Mouse (Mus musculus) kidney, adult 2 months (tissue): ENCODE results near the gene Vwa5b2. TPM values are rescaled to one million over a fixed set of nuclear protein-coding genes. Genes with fewer than 3 reads are reported as not detected.
A peak's percentile ranks its signal among the peaks of the same experiment; 100 is the strongest.

Experiments used
- DNase-seq: peaks from one replicate; pipeline ENCODE4 v3.0.0; 2021
- H3K27ac ChIP-seq: fragments of 200-500 bp; 2 replicates; pipeline ENCODE4 v1.5.1; 2012; ENCODE audit warnings: low read depth, low read length, control low read depth, inconsistent platforms; ENCODE audit not compliant: insufficient read depth
- H3K27me3 ChIP-seq: fragments of 200-500 bp; replicated peaks from 2 replicates; pipeline ENCODE4 v1.6.1; 2012; ENCODE audit warnings: mild to moderate bottlenecking, moderate library complexity, low read length, inconsistent platforms; ENCODE audit not compliant: control insufficient read depth, insufficient read depth
- H3K36me3 ChIP-seq: fragments of 200-500 bp; 2 replicates; pipeline ENCODE4 v1.6.1; 2012; ENCODE audit warnings: mild to moderate bottlenecking, moderate library complexity, low read length, inconsistent platforms; ENCODE audit not compliant: control insufficient read depth, insufficient read depth
- H3K4me1 ChIP-seq: fragments of 200-500 bp; 2 replicates; pipeline ENCODE4 v1.6.1; 2011; ENCODE audit warnings: low read length; ENCODE audit not compliant: control insufficient read depth, insufficient read depth
- H3K4me3 ChIP-seq: fragments of 200-500 bp; 2 replicates; pipeline ENCODE4 v1.5.1; 2011; ENCODE audit warnings: mild to moderate bottlenecking, low read depth, low read length, control low read depth; ENCODE audit not compliant: insufficient read depth
- CTCF ChIP-seq: fragments of 200-500 bp; conservative IDR thresholded peaks from 2 replicates; pipeline ENCODE4 v1.5.1; 2011; ENCODE audit warnings: low read depth, mild to moderate bottlenecking, control low read depth, low read length, moderate library complexity, mixed read lengths; ENCODE audit not compliant: insufficient read depth, insufficient read length
- POLR2A ChIP-seq: fragments of 200-500 bp; IDR thresholded peaks from one replicate; pipeline ENCODE4 v1.6.1; 2011; ENCODE audit warnings: low read depth, low read length, control low read depth
- WGBS: fragments of 180-500 bp; shearing (Covaris S2); methylation state at CpG from one replicate; pipeline ENCODE4 v1.1.7; 2018; 5-methylcytosine and 5-hydroxymethylcytosine counted together
- polyA plus RNA-seq: library from polyadenylated mRNA; depleted of rRNA; stranded (reverse); fragments of >200 nt; gene quantifications from 2 replicates; pipeline ENCODE4 v1.2.3, GENCODE M21; 2012; rRNA removed

Vwa5b2 gene
- 0.14 and 0.33 TPM in 2 replicates for polyA plus RNA-seq

GRCm38 (mm10) chr16:20589366-20589938 is at the start of gene Vwa5b2:
Vwa5b2 (plus strand) TSS chr16:20589471.
- no peaks in the 10 kb centered on the region; the same call in 1 of the 2 replicates for H3K27me3 ChIP-seq
- DNase-seq, result no peak
- H3K4me1 ChIP-seq, result no peaks in the 10 kb centered on the region
- TF ChIP-seq CTCF (no peak), POLR2A (no peak)
- no peaks in the 10 kb centered on the region for H3K36me3 ChIP-seq
- peak within 1 kb of the TSS; percentile 25; the same call in 1 of the 2 replicates for H3K4me3 ChIP-seq
- H3K27ac ChIP-seq, result no peak within 1 kb of the TSS
- 2% methylated on average over 24 of the region's 24 CpGs for WGBS

GRCm38 (mm10) chr16:20539649-20540048 is 49.6 kb upstream of the Vwa5b2 start:
- Histone ChIP-seq H3K27me3 (no peaks in the 10 kb centered on the region), H3K36me3 (peaks cover 15% of the 10 kb centered on the region), H3K4me1 (peaks cover 8% of the 10 kb centered on the region), H3K4me3 (no peak overlapping the region), H3K27ac (no peak overlapping the region)
- no peak for DNase-seq
- no peak for TF ChIP-seq CTCF
- no peak for TF ChIP-seq POLR2A
- WGBS, result 74% methylated on average over 3 of the region's 3 CpGs

GRCm38 (mm10) chr16:20540438-20540837 is 48.8 kb upstream of the Vwa5b2 start:
- Histone ChIP-seq H3K27ac (no peak overlapping the region), H3K4me3 (no peak overlapping the region), H3K4me1 (peaks cover 8% of the 10 kb centered on the region), H3K36me3 (peaks cover 15% of the 10 kb centered on the region), H3K27me3 (no peaks in the 10 kb centered on the region)
- 81% methylated on average over 4 of the region's 4 CpGs for WGBS
- no peak for TF ChIP-seq POLR2A
- TF ChIP-seq CTCF, result no peak
- DNase-seq, result no peak

- Histone ChIP-seq H3K27me3 (no peaks in the 10 kb centered on the region), H3K36me3 (peaks cover 9% of the 10 kb centered on the region), H3K4me1 (peaks cover 3% of the 10 kb centered on the region; the same call in 1 of the 2 replicates), H3K27ac (no peak overlapping the region), H3K4me3 (no peak overlapping the region)
- DNase-seq, result no peak
- WGBS, result 91% methylated on average over 10 of the region's 10 CpGs
- TF ChIP-seq CTCF, result no peak
- no peak for TF ChIP-seq POLR2A
These were observed 43.6 kb upstream of the Vwa5b2 start for GRCm38 (mm10) chr16:20545696-20546095.

DNA sequence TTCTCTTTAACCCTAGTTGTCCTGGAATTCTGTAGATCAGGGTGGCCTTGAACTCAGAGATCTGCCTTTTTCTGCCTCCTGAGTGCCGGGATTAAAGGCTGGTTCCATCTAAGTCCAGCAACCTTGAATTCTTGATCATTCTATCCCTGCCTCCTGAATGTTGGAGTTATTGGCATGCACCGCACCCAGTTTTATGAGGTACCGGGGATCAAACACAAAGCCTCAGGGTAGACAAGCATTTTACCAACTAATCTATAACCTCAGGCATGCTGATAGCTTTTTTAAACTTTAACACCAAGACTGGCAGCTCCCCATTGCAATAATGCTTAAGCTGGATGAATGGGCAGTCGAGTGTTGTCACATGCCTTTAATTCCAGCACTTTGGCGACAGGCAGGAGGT is 41.8 kb upstream of the Vwa5b2 start:
- Histone ChIP-seq H3K36me3 (peaks cover 5% of the 10 kb centered on the region), H3K27ac (0 out of 2 replicates have a peak overlapping the region, but pooled peaks have one; percentile 15), H3K4me1 (peaks cover 3% of the 10 kb centered on the region; the same call in 1 of the 2 replicates), H3K4me3 (no peak overlapping the region), H3K27me3 (no peaks in the 10 kb centered on the region)
- 28% methylated on average over 5 of the region's 5 CpGs for WGBS
- TF ChIP-seq CTCF (no peak), POLR2A (no peak)
- DNase-seq, result peak; percentile 36

DNA sequence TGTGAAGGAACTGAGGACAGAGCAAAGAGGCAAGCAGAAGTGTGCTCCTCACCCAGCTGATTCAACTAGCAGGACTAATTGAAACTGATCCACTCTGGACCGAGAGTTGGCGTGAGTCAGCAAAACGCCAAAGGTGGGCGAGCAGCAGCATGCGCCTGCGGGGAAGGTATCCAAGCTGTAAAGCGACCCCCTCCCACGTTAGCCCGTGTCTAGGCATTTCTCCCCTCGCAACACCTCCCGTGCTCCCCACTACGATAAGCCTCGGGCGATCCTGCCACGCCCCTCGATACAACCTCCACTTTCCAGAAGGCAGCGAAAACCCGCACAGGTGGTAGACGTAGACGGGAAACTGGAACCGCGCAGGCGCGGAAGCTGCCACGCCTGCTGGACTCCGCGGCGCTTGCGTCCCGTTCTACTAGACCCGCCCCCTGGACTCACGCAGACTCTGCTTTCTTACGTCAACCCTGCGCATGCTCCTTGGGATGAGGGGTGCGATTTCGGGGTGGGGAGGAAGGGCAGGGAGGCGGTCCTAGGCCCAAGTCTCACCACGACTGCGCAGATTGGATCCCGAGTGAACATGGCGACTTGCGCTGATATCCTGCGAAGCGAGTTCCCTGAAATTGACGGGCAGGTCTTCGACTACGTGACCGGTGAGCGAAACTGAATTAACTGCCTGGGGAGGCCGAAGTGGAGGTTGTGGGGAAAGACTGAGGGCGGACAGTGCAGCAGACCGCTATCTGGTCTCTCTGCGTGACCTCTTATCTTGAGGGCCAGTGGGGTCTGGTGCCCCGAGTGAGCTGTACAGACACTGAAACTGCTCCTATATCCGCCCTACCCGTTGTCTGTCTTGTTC is 40.9 kb upstream of the Vwa5b2 start, which contains the start of gene Abcf3:
Abcf3 (plus strand) TSS at position 482 of the 853 bp plus-strand sequence.
- H3K36me3 ChIP-seq, result peaks cover 1% of the 10 kb centered on the region; the same call in 1 of the 2 replicates
- H3K4me3 ChIP-seq, result peak within 1 kb of the TSS; percentile 79
- under 1% methylated on average over 56 of the region's 56 CpGs for WGBS
- H3K4me1 ChIP-seq, result peaks cover 3% of the 10 kb centered on the region; the same call in 1 of the 2 replicates
- no peak for TF ChIP-seq CTCF
- peak; percentile 92 for TF ChIP-seq POLR2A
- H3K27me3 ChIP-seq, result no peaks in the 10 kb centered on the region
- DNase-seq, result peak; percentile 99
- H3K27ac ChIP-seq, result peak within 1 kb of the TSS; percentile 66

- no peak for TF ChIP-seq POLR2A
- no peak for TF ChIP-seq CTCF
- DNase-seq, result no peak
- H3K4me3 ChIP-seq, result peak overlapping the region; percentile 78
- no peak overlapping the region for H3K27ac ChIP-seq
- 39% methylated on average over 9 of the region's 9 CpGs for WGBS
- H3K27me3 ChIP-seq, result no peaks in the 10 kb centered on the region
- peaks cover 3% of the 10 kb centered on the region; the same call in 1 of the 2 replicates for H3K4me1 ChIP-seq
- no peaks in the 10 kb centered on the region; the same call in 1 of the 2 replicates for H3K36me3 ChIP-seq
These were observed 40.1 kb upstream of the Vwa5b2 start for GRCm38 (mm10) chr16:20549161-20549560.
